Mouse (Mus musculus): ENCODE results near the gene Itgal.
A peak's percentile ranks its signal among the peaks of the same experiment; 100 is the strongest.
"Not testable (repeated sequence)": the region's sequence is repeated elsewhere in the genome, so short reads cannot be mapped to it uniquely, and the experiment has no call there.

The Itgal gene

DNA sequence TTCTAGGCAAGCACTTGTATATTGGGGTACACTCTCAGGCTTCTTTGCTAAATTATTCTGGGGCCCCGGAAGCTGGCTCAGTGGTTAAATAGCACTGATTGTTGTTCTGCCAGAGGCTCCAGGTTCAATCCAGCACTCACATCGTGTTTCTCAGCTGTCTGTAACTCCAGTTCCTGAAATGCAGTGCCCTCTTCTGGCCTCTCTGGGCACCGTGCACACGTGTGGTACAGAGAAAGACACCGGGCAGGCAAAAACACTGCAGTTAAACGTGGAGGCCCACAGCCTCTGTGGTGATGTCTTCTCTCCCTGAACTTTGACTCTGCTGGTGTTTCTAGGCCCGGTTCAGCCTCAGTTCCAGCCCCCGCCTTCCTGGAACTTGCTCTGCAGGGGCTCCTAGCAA lies 17.7 kb upstream of the Itgal start:
- DNase-seq (ENCODE audit: low spot score in 2 of 2) = peak in 1 of 2 experiments; percentile 75

- DNase-seq (ENCODE audit: low spot score in 2 of 2) = no peak
Observed at GRCm38 (mm10) chr7:127280092-127280491, 16.0 kb upstream of the Itgal start.

DNA sequence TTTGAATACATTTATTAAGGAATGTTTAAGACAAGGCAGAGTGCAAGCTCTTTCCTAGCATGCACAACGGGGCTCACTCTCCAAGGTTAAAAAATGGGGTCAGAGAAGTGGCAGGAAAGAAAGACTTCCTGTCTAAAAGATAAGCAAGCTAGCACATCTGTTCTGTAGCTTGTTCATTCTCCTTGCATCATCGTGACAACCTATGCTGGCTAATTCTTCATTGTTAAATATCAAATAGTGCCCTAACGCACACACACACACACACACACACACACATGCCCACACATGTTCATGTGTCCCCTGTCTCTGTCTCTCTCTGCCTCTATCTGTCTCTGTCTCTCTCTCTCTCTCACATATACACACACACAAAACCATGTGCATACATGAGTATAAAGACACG lies 14.9 kb upstream of the Itgal start:
- DNase-seq (ENCODE audit: low spot score in 2 of 2) = no peak

- DNase-seq (ENCODE audit: low spot score in 2 of 2) = no peak
Observed at GRCm38 (mm10) chr7:127282190-127282589, 13.9 kb upstream of the Itgal start.

DNA sequence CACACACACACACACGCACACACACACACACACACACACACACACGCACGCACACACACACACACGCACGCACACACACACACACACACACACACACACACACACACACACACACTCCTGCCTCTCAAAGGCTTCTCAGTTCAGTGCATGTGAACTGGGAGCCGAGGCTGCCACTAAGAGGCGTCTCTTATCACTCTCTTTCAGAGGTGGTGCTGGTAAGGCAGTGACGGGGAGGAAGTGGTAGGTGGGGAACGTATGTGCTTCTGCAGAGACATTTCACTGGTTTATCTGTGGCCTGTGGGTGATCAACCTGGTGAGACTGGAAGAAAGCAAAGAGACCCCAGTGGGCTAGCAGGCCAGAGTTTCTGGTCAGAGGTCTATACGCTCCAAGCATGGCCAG lies 10.9 kb upstream of the Itgal start:
- peak in 1 of 2 experiments; percentile 39 for DNase-seq (ENCODE audit: low spot score in 2 of 2)

GRCm38 (mm10) chr7:127287940-127288339 lies 8.1 kb upstream of the Itgal start:
- no peak for DNase-seq (ENCODE audit: low spot score in 2 of 2)

DNA sequence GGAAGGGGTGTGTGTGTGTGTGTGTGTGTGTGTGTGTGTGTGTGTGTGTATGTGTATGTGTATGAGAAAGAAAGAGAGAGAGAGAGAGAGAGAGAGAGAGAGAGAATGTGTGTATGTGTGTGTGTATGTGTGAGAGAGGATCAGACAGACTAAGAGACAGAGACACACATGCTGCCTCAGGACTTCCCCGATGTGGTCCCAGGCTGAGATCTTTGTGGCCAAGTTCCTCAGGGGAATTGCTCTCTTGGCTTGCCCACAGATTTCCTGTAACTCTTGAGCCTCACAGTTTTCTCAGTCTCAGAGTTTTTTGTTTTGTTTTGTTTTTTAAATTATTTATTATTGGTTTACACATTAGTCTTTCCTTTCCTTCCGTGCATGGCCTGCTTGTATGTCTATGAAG lies 6.8 kb upstream of the Itgal start:
- DNase-seq (ENCODE audit: low spot score in 2 of 2) = no peak

- DNase-seq (ENCODE audit: low spot score in 2 of 2) = no peak
Observed at GRCm38 (mm10) chr7:127290142-127290541, 5.9 kb upstream of the Itgal start.

DNA sequence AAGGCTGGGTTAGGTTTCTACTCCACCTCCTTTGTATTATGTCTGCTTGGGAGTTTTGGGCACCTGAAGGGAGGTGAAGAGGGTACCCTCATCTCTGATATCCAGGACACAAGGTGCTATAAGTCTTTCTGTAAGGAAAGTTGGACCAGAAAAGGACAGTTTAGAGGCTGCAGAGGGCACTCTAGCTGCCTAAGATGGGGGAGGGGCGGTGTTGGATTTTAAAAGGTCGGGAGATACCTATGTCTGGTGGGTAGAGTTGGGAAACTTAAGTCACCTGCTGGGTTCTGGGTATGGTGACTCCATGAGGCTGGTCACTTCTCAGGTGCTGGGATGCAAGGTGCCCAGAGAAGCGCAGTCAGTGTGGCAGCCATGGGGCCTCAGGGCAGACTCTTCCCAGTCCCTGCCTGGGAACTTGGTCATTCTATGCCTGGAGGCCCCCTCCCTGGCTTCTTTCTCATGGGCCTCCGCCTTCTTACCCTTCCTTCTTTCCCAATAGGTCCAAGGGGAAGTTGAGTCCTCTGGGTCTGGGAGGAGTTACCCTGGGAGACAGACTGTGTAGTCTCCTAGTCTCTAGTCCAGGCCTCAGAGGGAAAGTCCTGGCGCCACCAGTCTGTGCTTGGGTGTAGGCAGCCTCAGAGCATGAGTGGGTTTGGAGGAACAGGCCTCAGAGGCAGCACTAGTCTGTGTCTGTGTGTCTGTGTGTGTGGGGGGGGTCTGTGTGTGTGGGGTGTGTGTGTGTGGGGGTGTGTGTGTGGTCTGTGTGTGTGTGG lies 911 bp downstream of the Itgal start:
- DNase-seq (ENCODE audit: low spot score in 2 of 2) = no peak

DNA sequence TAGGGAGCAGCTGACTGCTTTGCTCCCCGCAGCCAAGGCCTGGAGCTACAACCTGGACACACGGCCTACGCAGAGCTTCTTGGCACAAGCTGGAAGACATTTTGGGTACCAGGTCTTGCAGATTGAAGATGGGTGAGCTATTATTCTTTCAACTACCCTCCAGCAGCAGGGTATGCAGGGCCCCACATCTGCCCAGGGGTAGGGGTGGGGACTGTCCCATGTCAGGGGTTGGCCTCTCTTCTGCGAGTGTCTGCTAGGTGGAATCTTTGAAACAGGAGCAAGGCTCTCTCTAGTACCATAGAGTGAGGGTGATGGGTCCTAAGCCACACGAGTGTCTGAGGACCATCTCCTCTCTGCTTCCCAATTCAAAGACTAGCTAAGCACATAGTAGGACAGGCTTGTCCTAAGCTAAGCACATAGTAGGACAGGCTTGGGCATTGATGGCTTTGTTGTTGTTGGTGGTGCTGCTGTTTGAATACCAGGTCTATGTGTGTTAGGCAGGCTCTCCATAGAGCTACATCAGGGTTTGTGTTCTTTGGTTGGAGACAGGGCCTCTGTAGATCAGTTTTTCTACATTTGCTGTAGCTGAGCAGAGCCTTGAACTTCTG lies 1.6 kb downstream of the Itgal start:
- DNase-seq (ENCODE audit: low spot score in 2 of 2) = no peak

DNA sequence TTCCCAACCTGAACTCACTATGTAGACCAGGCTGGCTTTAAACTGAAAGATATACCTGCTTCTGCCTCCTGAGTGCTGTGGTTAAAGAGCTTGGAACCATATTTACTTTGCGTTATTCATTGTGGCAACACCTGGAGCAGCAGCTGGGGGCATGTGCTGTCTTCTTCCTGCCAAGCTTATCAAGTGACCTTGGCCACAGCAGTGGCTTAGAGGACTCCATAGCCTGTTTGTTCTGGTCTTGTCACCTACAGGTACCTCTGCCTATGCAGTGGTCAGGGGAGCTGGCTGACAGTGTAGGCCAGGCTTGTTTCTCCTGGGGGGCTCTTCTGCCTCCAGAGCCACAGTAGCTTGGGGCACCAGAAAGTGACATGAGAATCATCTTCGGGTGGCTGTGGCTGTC lies 12.4 kb downstream of the Itgal start:
- DNase-seq (ENCODE audit: low spot score in 2 of 2) = no peak

GRCm38 (mm10) chr7:127308887-127309286 lies 12.8 kb downstream of the Itgal start:
- DNase-seq (ENCODE audit: low spot score in 2 of 2) = peak; percentile 26 to 48

DNA sequence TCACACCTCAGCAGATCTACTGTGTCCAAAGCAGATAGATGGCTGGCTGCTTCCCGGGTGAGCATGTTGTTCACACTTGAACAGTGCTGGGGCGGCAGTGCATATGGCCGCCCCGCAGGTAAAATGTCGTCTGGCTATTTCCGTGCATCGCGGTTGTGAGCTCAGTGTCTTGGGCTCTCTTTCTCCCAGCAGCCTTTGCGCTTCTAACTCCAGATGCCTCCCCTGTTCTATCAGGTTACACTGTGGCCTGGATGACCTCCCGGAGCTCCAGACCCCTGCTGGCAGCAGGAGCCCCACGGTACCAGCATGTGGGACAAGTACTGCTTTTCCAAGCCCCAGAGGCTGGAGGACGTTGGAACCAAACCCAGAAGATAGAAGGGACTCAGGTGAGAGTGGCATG lies 13.9 kb downstream of the Itgal start:
- no peak for DNase-seq (ENCODE audit: low spot score in 2 of 2)

GRCm38 (mm10) chr7:127313912-127314311 lies 17.9 kb downstream of the Itgal start:
- no peak for DNase-seq (ENCODE audit: low spot score in 2 of 2)

DNA sequence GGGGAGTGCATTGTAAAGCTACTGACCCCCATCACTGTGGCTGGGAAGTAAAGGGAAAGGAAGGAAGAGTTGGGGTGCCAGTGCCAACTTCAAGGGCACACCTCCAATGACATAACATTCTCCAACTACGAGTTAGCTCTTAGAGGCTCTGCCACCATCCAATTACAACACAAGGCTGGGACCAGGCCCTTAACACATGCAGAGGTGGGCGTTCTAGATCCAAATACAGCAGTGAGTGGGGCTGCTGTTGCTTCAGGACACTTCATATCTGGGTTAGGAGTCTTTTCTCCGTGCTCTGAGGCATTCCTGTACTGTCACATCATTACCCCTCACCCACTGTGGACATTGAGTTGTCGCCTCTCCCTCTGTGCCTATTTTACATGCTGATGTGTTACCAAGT lies 25.0 kb downstream of the Itgal start:
- DNase-seq (ENCODE audit: low spot score in 2 of 2) = no peak

DNA sequence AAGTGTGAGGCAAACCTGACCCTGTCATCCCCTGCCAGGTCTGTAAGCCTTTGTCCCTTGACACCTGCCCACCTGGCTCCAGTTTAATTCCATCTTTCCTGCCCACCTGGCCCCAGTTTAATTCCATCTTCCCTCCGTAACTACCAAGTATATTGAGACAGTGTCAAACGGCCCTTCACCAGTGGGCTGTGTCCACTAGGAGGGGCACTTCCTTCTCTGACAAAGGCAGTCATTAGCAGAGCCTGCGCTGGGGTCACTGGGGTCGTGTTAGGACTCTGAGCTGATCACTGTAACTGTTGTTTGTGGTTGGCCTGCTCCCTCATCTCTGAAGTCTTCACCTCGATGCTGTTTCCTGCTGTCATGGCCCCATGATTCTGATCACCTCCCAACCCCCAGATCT lies 26.0 kb downstream of the Itgal start:
- peak in 1 of 2 experiments; percentile 42 for DNase-seq (ENCODE audit: low spot score in 2 of 2)

DNA sequence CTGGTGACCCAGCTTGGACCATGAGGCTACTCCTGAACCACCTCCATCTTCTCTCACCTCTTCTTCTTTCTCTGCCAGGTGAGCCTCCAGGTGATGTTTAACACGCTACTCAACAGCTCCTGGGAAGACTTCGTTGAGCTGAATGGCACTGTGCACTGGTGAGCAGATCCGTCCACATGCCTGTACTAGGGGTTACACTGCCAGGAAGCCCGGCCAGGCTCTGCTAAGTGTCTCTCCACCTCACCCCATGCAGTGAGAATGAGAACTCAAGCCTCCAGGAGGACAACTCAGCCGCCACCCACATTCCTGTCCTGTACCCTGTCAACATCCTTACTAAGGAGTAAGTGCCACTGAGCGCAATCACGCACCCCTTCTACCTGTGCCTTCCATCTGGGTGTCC lies 28.9 kb downstream of the Itgal start:
- DNase-seq (ENCODE audit: low spot score in 2 of 2) = no peak

DNA sequence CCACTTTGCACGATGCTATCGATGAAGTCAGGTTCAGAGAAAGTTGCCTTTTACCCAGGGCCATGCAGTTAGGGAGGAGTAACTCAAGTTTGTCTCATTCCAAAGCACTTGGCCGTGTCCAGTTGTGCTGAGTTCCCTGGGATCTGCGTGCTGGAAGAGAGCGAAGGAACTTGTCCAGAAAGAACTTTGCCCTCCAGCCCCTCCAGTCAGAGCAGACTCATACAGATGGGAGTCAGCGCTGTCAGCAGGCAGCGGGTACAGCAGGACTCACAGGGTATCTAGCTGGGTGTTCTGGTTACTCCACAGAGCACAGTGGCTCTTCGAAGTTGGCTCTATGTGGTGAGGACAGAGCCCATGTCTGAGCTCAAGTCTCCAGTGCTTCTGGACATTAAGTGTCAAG lies 29.5 kb downstream of the Itgal start:
- no peak for DNase-seq (ENCODE audit: low spot score in 2 of 2)

GRCm38 (mm10) chr7:127326685-127327084 lies 30.6 kb downstream of the Itgal start:
- no peak for DNase-seq (ENCODE audit: low spot score in 2 of 2)

- no peak for DNase-seq (ENCODE audit: low spot score in 2 of 2)
Observed at GRCm38 (mm10) chr7:127333240-127333639, 37.2 kb downstream of the Itgal start.

GRCm38 (mm10) chr7:127335604-127336003 lies 39.5 kb downstream of the Itgal start:
- DNase-seq (ENCODE audit: low spot score in 2 of 2) = no peak

DNA sequence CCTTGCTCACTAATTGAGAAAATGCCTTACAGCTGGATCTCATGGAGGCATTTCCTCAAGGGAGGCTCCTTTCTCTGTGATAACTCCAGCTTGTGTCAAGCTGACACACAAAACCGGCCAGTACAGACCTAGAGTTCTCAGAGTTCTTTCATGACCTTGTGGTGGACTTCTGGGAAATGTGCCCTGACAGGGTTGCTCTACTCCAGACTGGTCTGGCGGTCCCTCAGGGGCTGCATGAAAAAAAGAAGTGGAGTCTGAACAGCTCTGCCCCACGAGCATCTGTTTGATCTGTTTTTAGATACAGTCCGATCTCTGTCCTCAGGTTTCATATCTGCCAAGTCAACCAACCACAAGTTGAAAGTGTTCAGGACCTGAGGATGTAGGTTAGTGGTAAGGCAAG lies 41.6 kb downstream of the Itgal start:
- no peak for DNase-seq (ENCODE audit: low spot score in 2 of 2)

DNA sequence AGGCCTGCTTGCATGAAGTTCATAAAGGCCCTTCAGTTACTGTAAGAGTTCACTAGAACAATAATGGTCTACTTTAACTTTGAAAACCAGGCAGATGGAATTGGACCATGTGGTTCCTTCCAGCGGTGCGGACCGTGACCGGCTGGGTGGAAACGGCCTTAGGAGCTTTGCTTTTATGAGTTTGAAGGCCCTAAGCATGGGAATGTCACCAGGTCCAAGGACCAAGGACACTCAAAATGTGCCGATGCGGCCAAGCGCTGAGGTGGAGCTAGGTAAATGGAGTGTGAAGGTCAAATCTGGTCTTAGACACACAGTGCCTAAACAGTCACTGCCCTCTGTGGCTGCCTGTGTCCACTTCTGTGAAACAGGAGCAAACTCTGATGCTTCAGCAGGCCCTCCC lies 45.3 kb downstream of the Itgal start:
- no peak for DNase-seq (ENCODE audit: low spot score in 2 of 2)

- not testable (repeated sequence) for DNase-seq (ENCODE audit: low spot score in 2 of 2)
Observed at GRCm38 (mm10) chr7:127341861-127342260, 45.8 kb downstream of the Itgal start.
